Mouse (Mus musculus) embryo, embryonic 11 days (tissue): ENCODE data around the gene Otop1.

Experiments used
- DNase-seq: peaks from one replicate; pipeline ENCODE4 v3.0.0-alpha.2; 2015

Otop1 gene

DNA sequence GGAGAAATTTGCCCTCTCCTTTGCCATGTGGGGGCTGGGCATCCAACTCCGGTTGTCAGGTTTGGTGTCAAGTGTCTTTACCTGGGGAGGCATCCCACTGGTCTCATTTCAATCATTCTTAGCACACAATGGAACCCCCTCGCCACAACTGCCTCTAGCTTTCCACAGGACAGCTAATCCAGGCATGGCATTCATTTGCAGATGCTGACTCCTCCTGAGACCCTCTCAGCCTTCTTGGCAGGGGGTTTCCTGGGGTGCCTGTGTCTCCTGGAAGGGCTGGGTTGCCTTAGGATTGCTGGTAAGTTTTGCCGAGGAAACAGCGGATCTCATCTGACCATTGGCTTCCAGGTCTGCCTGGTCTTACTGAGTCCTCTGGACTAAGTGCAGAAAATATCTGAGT, at the start of gene Otop1:
Gene Otop1, plus strand, starts transcription at position 202 of the 400 bp plus-strand sequence.
- DNase-seq = no peak

DNA sequence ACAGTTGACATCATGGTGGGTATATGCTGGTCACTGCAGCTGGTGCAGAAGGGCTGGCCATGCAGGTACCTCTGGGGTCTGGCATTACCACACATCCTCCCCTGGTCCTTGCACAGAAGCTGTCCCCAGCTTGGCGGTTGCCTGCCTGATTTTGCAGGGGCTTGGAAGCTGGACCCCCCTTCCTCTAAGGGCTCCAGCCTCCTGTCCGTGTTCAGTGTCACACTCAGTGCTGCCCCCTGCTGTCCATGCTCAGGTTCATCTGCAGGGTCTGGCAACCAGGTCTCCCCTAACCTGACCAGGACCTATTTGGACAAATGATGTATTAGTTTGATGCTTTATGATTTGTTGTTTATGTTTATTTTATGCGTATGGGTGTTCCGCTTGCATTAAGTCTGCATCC, 40.4 kb upstream of the Otop1 start:
- DNase-seq = peak; percentile 63

DNA sequence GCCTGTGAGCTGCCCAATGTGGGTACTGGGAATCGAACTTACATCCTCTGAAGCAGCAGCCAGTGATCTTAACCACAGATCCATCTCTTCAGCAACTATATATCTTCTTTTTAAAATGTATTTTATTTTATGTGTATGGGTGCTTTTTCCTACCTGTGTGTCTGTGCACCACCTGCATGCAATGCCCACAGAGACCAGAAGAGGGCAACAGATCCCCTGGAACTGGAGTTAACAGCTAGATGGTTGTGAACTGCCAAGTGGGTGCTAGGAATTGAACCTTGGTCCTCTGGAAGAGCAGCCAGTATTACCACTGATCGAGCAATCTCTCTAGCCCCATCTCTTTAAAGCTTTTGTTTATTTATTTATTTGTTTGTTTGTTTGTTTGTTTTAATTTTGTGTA, 39.1 kb upstream of the Otop1 start:
- no peak for DNase-seq

DNA sequence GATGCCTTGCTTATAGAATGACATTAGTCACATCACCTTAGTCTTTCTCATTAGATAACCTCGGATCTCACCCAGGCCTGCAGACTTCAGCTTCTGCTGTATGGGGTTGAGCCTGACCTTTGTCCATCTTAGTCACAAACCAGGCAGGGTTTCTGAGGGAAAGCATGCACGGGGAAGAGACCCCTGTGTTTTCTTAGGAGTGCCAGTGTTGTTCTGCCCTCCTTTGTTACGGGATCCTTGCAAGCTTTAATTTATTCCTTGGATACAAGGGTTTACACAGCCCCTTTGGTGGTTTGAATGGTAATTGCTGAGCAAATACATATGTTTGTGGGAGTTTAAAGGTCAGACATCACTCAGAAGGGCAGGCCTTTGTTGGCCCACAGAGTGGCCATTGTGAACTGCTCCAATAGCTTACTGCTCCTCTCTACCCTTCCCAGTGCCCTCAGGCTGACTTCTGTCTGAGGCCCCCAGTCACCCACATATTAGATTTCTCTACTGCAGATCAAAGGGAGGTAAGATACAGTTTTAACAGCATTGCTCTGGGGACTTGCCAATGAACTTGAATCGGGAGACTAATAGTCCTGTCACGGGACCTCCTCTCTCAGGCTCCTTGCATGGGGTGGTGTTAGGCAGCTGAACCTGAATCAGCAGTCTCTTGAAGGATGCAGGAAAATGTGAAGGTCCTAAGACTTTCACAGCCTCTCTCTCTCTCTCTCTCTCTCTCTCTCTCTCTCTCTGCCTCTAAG, 34.9 kb upstream of the Otop1 start:
- peak; percentile 61 for DNase-seq

DNA sequence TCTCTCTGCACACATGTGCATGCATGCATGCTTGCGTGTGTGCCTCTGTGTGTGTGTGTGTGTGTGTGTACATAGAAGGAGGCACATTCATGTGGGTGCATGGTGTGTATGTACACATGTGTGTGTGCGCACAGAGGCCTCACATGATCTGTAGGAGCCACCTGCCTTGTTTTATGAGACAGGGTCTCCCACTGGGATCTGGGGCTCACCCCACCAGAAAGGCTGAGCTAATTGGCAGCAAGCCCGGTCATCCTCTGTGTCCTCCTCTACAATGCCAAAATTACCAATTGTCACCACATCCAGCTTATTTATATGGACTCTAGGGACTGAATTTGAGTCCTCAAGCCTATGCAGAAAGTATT, 34.3 kb upstream of the Otop1 start:
- DNase-seq = no peak

DNA sequence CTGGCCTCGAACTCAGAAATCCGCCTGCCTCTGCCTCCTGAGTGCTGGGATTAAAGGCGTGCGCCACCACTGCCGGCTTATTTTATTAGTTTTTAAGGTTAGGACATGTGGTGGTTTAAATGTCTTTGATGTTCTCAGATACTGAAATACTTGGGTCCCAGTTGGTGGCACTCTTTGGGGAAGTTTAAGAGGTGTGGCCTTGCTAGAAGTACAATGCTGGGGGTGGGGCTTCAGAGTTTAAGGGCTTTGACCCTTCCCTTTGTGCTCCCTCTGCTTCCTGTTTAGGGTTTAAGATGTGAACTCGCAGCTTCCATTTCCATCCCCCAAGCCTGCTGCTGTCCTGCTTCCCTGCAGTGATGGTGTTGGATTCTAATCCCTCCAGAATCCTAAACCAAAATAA, 33.8 kb upstream of the Otop1 start:
- no peak for DNase-seq

DNA sequence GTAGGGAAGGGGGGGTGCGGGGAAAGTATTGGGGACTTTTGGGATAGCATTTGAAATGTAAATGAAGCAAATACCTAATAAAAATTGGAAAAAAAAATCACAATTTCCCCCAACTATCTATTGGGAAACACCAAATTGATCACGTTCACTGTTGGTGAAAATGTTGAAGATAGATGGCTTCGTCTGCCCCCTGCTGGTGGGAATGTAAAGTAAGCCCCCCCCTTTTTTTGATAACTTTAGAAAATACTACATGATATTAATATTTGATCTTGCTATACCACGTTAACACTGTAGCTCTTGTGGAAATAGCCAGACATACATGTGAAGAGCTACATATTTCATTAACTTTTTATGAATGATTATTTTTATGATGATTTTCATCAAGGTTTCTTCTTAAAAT, 20.6 kb upstream of the Otop1 start:
- DNase-seq = no peak

DNA sequence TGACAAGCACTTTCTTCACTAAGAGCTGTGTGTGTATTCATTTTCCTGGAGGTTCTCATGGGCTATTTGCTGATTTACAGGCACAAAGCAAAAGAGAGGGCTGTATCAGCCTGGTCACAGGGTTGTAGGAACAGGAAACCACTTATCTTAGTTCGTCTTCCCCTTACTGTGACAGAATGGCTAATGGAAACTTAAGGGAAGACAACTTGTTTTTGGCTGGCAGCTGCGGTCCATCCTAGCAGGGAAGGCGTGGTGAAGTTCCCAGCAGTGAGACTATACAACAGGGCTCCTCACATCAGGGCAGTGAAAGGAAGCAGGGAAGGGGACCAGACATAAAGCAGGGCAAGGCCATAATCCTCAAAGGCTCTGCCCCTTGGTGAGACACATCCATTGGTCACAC, 20.1 kb upstream of the Otop1 start:
- DNase-seq = no peak

DNA sequence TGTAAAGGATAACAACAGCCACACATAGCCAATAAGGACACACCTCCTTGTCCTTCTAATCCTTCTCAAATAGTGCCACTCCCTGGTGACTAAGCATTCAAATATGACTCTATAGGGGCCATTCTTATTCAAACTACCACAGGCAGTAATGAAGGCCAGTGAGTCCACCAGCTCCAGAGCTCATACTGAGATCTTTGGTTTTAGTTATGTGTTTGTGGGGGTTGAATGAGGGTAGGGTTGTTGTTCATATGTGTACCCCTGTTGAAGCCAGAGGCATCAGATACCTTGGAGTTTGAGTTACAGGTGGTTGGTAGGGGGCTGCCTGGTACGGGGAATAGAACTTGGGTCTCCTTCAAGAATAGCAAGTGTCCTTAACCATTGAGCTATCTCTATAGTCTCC, 19.2 kb upstream of the Otop1 start:
- no peak for DNase-seq

DNA sequence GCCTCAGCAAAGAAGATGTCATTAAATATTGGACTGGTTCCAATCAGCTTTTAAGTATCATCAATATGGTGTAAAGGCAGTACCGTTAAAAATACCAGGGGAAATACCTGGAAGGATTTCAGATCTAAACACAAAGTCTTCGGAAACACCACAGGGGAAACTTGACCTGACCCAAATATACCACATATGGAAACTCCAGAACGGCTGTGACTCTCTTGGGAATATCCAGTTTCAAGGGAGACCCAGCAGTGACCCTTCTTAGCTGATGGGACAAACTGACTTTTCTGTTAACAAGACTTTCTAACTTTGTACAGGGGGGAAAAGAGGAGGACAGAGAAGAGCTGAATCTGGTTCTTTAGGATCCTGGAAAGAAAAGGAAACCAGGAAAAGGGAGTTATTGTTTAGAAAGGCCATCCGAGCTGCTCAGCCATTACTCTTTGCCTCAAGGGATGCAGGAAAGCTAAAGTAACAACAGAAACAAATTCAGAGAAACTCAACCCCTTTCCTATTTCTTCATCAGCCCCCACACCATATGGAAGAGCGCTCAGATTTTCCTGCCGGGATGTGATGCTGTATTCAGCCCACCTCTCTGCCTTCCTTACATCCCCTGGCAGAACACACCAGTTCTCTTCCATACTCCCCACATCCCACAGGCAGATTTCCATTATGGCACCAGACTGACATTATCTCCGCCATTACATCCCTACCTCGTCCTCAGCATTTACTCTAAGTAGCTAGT, 17.6 kb upstream of the Otop1 start:
- peak; percentile 47 for DNase-seq

DNA sequence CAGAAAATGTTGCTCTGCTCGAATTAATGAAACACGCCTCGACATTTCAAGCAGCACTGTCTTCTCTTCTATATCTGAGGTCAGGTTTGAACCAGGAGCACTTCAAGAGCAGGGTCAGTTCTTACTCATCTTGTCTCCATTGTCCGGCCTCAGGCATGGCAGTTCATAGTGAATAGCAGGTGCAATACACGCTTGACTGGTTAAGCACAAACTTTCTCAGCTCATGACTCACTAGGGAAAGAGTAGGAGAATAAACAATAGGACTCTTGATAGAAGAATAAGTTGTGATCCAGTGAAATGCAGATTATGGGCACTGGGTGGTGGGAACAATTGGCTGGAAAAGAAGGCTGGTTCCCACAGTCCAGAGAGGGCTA, 17.0 kb upstream of the Otop1 start:
- DNase-seq = no peak

DNA sequence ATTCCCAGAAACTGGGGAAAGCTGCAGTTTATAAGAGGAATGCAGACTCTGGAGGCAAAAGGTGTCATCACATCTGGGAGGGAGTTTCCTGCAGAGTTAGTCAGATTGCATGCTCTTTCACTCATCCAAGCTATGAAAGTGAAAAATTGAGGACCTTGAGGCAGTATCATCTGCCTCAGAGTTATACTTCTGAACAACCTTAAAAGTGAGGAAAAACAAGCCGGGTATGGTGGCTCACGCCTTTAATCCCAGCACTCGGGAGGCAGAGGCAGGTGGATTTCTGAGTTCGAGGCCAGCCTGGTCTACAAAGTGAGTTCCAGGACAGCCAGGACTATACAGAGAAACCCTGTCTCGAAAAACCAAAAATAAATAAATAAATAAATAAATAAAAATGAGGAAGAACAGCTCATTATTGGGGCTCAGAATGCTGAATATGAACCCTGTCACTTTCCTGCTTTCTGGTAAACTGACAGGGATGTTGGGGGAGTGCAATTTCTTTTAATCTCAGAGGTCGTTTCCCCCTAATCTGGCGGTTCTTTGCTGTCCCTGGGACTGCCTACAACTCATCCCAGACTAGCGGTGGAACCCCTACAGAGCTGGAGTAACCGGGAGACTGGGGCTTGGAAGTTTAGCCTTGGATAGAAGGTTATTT, 16.2 kb upstream of the Otop1 start:
- DNase-seq = no peak

DNA sequence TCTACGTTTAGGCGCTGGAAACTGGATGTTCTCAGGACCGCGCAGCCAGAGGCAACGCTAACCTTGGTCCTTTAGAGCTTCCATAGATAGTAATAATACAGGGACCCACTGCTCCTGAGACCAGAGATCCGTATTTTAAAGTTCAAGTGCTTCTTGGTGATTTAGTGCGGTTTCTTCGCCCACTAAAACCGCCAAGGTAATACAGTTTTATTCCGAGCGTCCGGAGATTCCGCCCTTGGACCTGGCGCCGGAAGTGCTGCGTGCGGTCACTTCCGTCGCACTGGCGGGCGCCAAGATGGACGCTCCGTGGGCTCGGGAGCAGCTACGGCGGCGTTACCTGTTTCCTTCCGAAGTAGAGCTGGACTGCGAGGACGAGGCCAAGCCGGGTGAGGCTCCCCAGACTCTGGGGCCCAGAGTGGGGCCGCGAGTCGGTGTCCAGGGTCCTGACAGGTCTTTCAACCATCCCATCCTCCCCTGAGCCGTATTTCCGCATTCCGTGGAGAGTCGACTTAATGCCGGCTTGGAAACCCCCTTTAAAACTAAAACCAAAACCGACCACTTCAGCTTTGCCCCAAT, 15.6 kb upstream of the Otop1 start, which contains the start of gene Tmem128:
Gene Tmem128, plus strand, starts transcription at position 79 of the 576 bp plus-strand sequence.
- peak; percentile 88 for DNase-seq

DNA sequence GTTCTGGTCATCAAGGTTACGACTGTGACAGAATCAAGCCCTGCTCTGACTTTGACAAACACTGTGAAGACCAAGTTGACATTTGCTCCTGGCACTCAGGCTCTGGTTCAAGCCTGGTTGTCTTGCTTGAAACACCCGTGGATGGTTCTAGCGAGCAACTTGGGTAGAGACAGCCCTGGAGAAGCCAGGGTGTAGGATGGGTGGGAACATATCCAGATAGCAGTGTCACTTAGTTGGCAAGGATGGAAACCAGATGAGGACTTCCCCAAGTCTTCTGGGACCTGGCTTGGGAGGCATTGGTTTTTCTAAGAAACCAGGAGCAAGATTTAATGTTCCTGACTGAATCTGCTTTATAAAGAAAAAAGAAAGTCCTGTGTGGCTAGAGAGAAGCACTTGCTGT, 4.8 kb upstream of the Otop1 start:
- no peak for DNase-seq

DNA sequence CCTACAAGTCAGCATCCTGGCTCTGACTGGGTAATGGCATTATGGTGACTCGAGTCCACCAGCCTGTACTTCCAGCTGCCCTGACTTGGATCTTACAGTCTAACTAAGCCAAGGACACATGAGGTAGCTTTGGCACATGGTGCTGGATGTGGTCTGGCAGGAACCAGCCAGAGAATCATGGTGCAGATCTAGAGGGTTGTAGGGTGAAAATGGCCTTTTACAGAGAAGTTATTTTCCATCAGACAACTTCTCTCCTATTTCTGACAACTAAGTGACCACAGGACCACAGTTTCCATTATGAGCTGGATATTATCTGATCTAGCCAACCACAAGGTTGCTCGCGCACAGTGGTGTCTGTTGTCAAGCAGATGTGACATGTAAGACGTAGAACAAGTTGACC, 1.9 kb upstream of the Otop1 start:
- DNase-seq = no peak

DNA sequence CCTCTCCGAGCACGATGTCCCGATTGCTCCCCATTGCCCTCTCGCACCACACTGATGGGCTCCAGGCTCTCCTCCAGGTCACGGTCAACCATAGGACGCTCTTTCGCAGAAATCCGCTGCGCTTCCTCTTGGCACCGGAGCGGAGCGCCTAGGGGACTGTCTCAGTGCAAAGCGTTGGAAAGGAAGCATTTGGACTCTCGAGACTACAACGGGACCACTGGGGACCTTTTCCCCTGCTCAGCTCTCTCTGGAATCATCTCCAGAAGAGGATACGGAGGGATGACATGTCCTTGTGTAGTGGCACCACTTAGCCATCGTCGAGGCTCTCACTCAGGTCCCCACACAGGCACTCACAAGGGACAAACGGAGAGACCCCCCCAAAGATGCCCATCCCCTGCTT, 679 bp downstream of the Otop1 start:
- DNase-seq = peak; percentile 23

DNA sequence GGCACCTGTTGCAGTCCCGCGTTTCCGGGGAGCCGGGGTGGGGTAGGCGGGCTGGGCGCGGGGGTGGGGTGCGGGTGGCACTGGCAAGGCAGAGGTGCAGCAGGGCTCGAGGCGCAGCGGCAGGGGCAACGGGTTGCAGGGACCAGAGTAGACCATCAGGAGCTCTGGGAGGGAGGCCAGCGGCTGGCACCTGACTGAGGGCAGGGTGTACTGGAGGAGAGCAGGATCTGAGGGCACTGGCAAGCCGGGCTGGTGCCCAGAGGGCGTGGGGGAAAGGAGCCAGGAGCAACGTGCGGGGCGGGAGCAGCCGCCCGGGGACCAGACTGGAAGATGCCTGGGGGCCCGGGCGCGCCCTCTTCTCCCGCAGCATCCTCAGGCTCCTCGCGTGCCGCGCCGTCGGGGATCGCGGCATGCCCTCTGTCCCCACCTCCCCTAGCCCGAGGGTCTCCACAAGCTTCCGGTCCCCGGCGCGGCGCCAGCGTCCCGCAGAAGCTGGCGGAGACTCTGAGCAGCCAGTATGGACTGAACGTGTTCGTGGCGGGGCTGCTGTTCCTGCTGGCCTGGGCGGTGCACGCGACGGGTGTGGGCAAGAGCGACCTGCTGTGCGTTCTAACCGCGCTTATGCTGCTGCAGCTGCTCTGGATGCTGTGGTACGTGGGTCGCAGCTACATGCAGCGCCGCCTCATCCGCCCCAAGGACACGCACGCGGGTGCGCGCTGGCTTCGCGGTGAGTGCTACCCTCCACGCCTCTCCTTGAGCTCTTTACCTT, 1.5 kb downstream of the Otop1 start:
- DNase-seq = peak; percentile 39

DNA sequence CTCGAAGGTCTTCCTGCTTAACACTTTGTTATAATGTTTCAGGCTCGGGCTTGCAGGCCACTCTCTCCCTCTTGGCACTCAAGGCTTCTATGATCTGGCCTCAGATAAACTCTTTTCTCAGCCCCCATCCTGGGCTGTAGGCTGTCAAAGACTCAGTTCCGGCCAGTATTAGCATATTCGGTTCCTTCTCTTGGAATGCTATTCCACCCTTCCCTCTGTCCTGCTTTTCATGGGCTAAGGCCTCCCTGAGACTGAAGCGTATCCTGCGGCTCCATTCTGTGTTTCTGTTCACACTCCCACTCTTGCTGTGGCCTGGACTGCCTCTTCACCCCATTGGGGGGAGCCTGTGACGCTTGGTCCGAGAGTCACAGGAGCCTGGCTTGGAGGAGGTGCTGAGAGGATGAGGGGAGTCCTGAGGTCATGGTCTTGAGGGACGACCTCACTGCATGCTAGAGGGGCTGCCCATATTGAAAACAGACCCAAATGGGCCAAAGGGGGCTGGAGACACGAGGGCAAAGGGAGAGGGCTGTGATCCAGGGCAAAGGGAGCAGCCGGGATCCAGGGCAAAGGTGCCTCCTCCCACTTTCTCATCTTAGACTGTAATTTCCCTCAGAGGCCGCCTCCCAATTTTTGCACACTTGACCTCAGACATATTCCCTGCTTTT, 2.3 kb downstream of the Otop1 start:
- DNase-seq = peak; percentile 14

DNA sequence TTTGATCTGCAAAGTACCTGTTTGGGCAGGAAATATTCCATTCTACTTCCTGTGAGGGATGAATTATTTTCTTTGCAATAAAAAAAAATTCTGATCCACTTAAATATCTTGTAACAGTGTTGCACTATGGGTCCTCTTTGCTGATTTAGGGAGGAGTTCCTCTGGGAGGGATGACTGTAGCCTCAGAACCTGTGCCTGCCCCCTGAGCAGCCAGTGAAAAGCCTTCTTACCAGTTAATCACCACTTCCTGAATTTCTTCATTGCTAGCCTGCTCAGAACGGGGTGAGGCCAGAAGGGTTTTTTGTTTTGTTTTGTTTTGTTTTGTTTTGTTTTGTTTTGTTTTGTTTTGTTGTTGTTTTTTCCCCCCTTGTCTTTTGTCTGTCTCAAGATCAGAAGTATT, 4.3 kb downstream of the Otop1 start:
- no peak for DNase-seq

DNA sequence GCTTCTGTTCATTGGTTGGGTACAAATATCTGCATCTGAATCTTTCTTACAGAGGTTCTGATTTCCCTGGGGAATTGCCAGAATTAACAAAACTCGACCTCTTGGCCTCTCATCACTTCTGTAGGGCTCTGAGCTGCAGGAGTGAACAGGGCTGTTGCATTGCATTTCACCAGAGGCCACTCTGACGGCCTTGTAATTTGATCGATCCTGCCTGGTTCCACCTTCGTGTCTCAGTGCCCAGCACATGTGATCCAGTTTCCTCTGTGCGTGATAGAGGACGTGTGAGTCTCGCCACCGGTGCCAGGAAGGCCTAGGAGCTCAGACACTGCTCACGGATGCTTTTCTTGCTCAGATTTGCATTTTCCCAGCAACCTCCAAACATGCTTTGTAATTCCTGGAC, 10.0 kb downstream of the Otop1 start:
- DNase-seq = peak; percentile 33

DNA sequence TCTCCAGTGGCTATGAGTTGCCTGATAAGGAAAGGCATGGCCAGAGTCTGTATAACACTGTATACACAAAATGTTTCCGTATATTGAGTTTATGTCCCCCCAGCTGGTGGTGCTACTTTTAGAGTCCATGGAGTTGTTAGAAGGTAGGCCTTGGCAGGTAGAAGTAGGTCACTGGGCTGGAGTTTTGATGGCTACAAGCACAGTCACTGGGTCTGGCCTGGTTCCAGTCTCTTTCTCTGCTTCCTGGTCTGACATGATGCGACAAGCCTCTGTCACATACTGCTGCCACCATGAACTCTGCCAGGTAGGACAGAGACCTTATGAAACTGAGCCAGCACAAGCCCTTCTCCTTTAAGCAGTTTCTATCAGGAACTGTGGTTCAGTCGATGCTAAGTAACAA, 12.7 kb downstream of the Otop1 start:
- DNase-seq = no peak

DNA sequence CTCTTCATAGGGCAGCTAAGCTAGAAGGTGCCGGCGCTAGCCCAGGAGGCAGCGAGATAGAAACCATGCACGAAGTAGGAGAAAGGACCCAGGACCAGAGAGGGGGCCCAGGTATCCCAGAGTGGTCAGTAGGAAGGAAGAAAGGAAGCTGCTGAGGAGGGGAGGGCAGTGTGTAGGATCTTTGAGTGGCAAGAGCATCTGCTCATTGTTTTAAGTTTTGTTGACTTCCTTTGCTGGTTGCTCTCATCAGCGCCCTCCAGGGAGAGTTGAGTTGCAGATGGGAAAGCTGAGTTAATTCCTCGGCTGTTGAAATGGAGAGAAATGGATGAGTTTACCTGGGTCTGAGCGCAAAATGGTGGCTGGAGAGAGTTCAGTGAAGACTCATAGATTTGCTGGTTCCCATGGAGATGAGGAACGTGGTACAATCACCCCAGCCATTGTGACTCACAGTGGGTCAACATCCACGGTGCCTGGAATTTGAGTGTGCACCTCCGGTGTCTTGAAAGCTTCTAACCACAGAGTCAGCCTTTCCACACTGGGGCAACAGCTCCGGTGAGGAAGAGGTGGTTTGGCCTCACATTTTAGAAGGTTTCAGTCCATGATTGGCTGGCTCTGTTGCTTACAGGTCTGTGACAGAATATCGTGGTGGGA, 26.1 kb downstream of the Otop1 start:
- DNase-seq = no peak
